Mouse (Mus musculus) heart, embryonic 13.5 days (tissue): ENCODE measurements around the gene Cntd1. TPM values are rescaled to one million over a fixed set of nuclear protein-coding genes. Genes with fewer than 3 reads are reported as not detected.
"Not testable (repeated sequence)": the region's sequence is repeated elsewhere in the genome, so short reads cannot be mapped to it uniquely, and the experiment has no call there.

Source experiments
- ATAC-seq: fragments of 200-750 bp; cut with Nextera tagmentation; 2 replicates; pipeline ENCODE4 v1.8.0; 2017; ENCODE audit warnings: moderate TSS enrichment; ENCODE audit not compliant: insufficient number of reproducible peaks, low FRiP score, low TSS enrichment; ENCODE audit errors: extremely low read depth
- H3K27ac ChIP-seq: fragments of 300-500 bp; sonication (generic); replicated peaks from 2 replicates; pipeline ENCODE4 v1.5.1; 2015; ENCODE audit warnings: moderate library complexity, mild to moderate bottlenecking, inconsistent platforms
- H3K27me3 ChIP-seq: fragments of 300-500 bp; sonication (generic); replicated peaks from 2 replicates; pipeline ENCODE4 v1.6.1; 2015; ENCODE audit warnings: mild to moderate bottlenecking, inconsistent platforms
- H3K36me3 ChIP-seq: fragments of 300-500 bp; sonication (generic); 2 replicates; pipeline ENCODE4 v1.6.1; 2015; ENCODE audit warnings: mild to moderate bottlenecking, inconsistent platforms
- H3K4me1 ChIP-seq: fragments of 300-500 bp; sonication (generic); 2 replicates; pipeline ENCODE4 v1.6.1; 2015; ENCODE audit warnings: inconsistent platforms
- H3K4me2 ChIP-seq: fragments of 300-500 bp; sonication (generic); 2 replicates; pipeline ENCODE4 v1.6.1; 2015; ENCODE audit warnings: inconsistent platforms, mild to moderate bottlenecking, moderate library complexity
- H3K4me3 ChIP-seq: fragments of 300-500 bp; sonication (generic); 2 replicates; pipeline ENCODE4 v1.5.1; 2015; ENCODE audit warnings: moderate library complexity, mild to moderate bottlenecking, inconsistent platforms
- H3K9ac ChIP-seq: fragments of 300-500 bp; sonication (generic); 2 replicates; pipeline ENCODE4 v1.6.1; 2015; ENCODE audit warnings: inconsistent platforms, mild to moderate bottlenecking, moderate library complexity
- H3K9me3 ChIP-seq: fragments of 300-500 bp; sonication (generic); 2 replicates; pipeline ENCODE4 v1.6.1; 2016; ENCODE audit warnings: inconsistent platforms
- WGBS: fragments of 180-500 bp; shearing (Covaris S2); methylation state at CpG from one replicate; pipeline ENCODE4 v1.1.7; 2015; ENCODE audit warnings: mixed read lengths; 5-methylcytosine and 5-hydroxymethylcytosine counted together
- polyA plus RNA-seq: library from polyadenylated mRNA; unstranded; fragments of >200 nt; fragmentation: Nextera tagmentation; extraction: Ambion mirVana; gene quantifications from 2 replicates; pipeline ENCODE4 v1.2.1, GENCODE M21; 2015

Cntd1 gene
- polyA plus RNA-seq, 1 experiment from 2014 or later: 0.48 TPM

DNA sequence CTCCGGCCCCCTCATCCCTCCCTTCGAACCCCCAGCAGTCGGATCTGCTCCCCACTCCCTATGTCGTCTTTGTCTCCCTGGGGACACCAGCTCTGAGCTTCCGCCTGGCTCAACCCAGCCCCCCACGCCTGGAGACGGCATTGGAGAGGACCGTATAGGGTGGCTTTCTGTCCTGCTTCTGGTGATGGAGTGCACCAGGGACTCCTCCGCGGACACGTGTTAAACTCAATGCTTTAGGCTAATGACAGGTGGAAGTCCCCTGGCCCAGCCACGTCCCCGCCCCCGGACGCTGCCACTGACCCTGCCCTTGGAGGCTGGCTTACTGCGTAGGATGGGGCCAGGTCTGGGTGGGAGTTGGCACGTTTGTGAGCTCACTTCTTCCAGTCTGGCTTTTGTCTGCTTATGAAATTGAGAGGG, 37.7 kb downstream of the Cntd1 start:
- Histone ChIP-seq H3K9me3 (no peaks in the 10 kb centered on the region), H3K27ac (peak overlapping the region; percentile 87), H3K9ac (peak overlapping the region; percentile 97), H3K27me3 (no peaks in the 10 kb centered on the region), H3K4me3 (peak overlapping the region; percentile 88), H3K4me1 (peaks cover 17% of the 10 kb centered on the region), H3K36me3 (peaks cover 38% of the 10 kb centered on the region), H3K4me2 (peak overlapping the region; percentile 83)
- ATAC-seq: peak; percentile 52
- 2% methylated on average over 17 of the region's 17 CpGs for WGBS

DNA sequence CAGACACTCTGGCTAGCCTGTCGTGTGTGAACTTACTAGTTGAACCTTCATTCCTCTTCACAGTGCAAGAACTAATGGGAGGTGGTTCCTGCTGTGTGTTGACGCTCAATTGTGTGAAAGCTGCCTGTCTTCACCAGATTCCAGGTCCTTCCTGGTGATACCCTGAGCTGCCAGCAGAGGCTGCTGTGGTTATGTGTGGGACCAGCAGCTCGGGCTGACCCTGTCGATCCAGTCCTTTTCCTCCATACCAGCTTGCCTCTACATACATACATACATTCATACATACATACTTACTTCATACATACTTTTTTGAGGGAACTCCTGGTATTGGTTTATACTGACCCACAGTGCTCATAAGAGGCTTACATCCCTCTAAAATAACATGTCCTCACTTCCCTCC, 44.8 kb downstream of the Cntd1 start:
- H3K4me2 ChIP-seq: no peak overlapping the region
- peaks cover 8% of the 10 kb centered on the region for H3K4me1 ChIP-seq
- no peak for ATAC-seq
- no peak overlapping the region for H3K4me3 ChIP-seq
- no peaks in the 10 kb centered on the region for H3K9me3 ChIP-seq
- 8% methylated on average over 4 of the region's 4 CpGs for WGBS
- H3K36me3 ChIP-seq: peaks cover 77% of the 10 kb centered on the region
- H3K27me3 ChIP-seq: no peaks in the 10 kb centered on the region
- H3K9ac ChIP-seq: no peak overlapping the region
- no peak overlapping the region for H3K27ac ChIP-seq

DNA sequence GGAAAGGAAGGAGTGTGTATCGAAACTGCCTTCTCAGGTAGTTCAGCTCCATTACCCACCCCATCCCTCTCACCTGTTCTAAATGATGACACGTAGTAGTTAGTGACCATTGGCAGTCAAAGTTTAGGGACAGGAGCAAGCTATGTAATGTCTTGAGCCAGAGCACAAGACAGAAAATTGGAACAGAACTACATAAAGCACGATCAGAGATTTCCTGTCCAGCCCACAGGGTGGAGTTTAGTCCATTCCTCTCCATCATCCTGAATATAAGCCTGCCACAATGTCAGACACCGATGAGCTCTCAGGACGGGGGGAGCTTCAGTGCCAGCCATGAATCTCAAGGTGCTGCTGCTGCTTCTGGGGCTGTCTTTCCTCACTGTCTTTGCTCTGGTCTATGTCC, 46.0 kb downstream of the Cntd1 start, which contains the start of gene Aoc2:
Gene Aoc2, plus strand, starts transcription at position 301 of the 400 bp plus-strand sequence.
- H3K9ac ChIP-seq: no peak within 1 kb of the TSS
- peaks cover 16% of the 10 kb centered on the region for H3K4me1 ChIP-seq
- no peak within 1 kb of the TSS for H3K4me3 ChIP-seq
- no peak for ATAC-seq
- H3K4me2 ChIP-seq: no peak within 1 kb of the TSS
- H3K36me3 ChIP-seq: peaks cover 66% of the 10 kb centered on the region
- no peaks in the 10 kb centered on the region for H3K27me3 ChIP-seq
- WGBS: 88% methylated on average over 5 of the region's 5 CpGs
- H3K9me3 ChIP-seq: no peaks in the 10 kb centered on the region
- H3K27ac ChIP-seq: no peak within 1 kb of the TSS

DNA sequence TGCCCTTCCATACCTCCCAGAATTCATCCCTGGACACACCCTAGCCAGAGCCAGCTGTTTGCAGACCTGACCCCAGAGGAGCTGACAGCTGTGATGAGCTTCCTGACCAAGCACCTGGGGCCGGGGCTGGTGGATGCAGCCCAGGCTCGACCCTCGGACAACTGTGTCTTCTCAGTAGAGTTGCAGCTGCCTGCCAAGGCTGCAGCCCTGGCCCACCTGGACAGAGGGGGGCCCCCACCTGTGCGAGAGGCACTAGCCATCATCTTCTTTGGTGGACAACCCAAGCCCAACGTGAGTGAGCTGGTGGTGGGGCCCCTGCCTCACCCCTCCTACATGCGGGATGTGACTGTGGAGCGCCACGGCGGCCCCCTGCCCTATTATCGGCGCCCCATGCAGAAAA, 46.4 kb downstream of the Cntd1 start:
- H3K9me3 ChIP-seq, H3K9ac ChIP-seq, ATAC-seq, H3K27me3 ChIP-seq, H3K27ac ChIP-seq, H3K4me3 ChIP-seq, H3K4me2 ChIP-seq: not testable (repeated sequence)
- 89% methylated on average over 11 of the region's 11 CpGs for WGBS
- peaks cover 16% of the 10 kb centered on the region for H3K4me1 ChIP-seq
- H3K36me3 ChIP-seq: peaks cover 61% of the 10 kb centered on the region

DNA sequence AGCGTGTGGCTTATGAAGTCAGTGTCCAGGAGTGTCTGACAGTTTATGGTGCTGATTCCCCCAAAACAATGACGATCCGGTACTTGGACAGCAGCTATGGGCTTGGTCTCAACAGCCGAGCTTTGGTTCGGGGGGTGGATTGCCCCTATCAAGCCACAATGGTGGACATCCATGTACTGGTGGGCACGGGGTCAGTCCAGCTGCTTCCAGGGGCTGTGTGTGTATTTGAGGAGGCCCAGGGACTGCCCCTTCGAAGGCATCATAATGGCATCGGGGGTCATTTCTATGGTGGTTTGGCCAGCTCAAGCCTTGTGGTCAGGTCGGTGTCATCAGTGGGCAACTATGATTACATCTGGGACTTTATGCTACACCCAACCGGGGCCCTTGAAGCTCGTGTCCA, 47.3 kb downstream of the Cntd1 start:
- H3K9ac ChIP-seq: no peak overlapping the region
- H3K27ac ChIP-seq: no peak overlapping the region
- no peaks in the 10 kb centered on the region for H3K27me3 ChIP-seq
- no peak overlapping the region for H3K4me3 ChIP-seq
- 84% methylated on average over 11 of the region's 11 CpGs for WGBS
- H3K9me3 ChIP-seq: no peaks in the 10 kb centered on the region
- H3K4me2 ChIP-seq: no peak overlapping the region
- no peak for ATAC-seq
- H3K36me3 ChIP-seq: peaks cover 52% of the 10 kb centered on the region
- peaks cover 24% of the 10 kb centered on the region for H3K4me1 ChIP-seq

DNA sequence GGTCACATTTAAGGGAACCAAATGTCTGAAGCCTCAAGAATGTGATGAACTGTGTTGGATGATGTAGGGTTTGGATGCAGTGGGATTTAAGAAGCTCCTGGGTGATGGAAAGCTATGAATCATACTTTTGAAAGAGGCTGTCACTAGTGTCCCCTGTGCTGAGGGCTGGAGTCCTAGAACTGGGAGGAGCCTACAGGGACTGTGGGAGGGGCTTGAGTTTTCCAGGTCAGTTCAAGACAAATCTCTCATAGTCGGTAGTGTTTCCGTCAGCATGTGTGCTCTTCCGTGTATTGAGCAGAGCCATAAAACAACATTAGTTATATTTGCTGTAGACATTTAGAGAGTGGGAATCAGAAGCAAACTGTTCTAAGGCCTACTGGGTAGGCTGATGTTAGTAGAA, 48.5 kb downstream of the Cntd1 start:
- no peak overlapping the region for H3K4me3 ChIP-seq
- peaks cover 40% of the 10 kb centered on the region for H3K36me3 ChIP-seq
- ATAC-seq: no peak
- no peak overlapping the region for H3K4me2 ChIP-seq
- no peak overlapping the region for H3K27ac ChIP-seq
- H3K4me1 ChIP-seq: peaks cover 24% of the 10 kb centered on the region
- no peaks in the 10 kb centered on the region for H3K9me3 ChIP-seq
- 46% methylated on average over 3 of the region's 3 CpGs for WGBS
- H3K9ac ChIP-seq: no peak overlapping the region
- H3K27me3 ChIP-seq: no peaks in the 10 kb centered on the region

GRCm38 (mm10) chr11:101328941-101329635, 50.3 kb downstream of the Cntd1 start:
- WGBS: 64% methylated on average over 6 of the region's 6 CpGs
- no peak overlapping the region for H3K9ac ChIP-seq
- no peaks in the 10 kb centered on the region for H3K27me3 ChIP-seq
- no peak overlapping the region for H3K27ac ChIP-seq
- ATAC-seq: no peak
- H3K4me3 ChIP-seq: no peak overlapping the region
- H3K4me1 ChIP-seq: peaks cover 24% of the 10 kb centered on the region
- no peaks in the 10 kb centered on the region for H3K9me3 ChIP-seq
- no peak overlapping the region for H3K4me2 ChIP-seq
- peaks cover 23% of the 10 kb centered on the region for H3K36me3 ChIP-seq

GRCm38 (mm10) chr11:101330371-101330924, 51.6 kb downstream of the Cntd1 start, which contains the start of gene Aoc3:
Gene Aoc3, plus strand, starts transcription at chr11:101330605.
- Histone ChIP-seq H3K4me3 (no peak within 1 kb of the TSS), H3K27me3 (no peaks in the 10 kb centered on the region), H3K9ac (no peak within 1 kb of the TSS), H3K4me2 (peak within 1 kb of the TSS; percentile 11; the same call in 1 of the 2 replicates), H3K9me3 (no peaks in the 10 kb centered on the region), H3K36me3 (peaks cover 9% of the 10 kb centered on the region), H3K27ac (0 out of 2 replicates have a peak within 1 kb of the TSS, but pooled peaks have one; percentile 8), H3K4me1 (peaks cover 29% of the 10 kb centered on the region)
- ATAC-seq: no peak
- 50% methylated on average over 7 of the region's 7 CpGs for WGBS

GRCm38 (mm10) chr11:101330961-101331360, 52.1 kb downstream of the Cntd1 start:
- not testable (repeated sequence) for H3K4me3 ChIP-seq, ATAC-seq, H3K9me3 ChIP-seq, H3K27me3 ChIP-seq, H3K36me3 ChIP-seq, H3K9ac ChIP-seq
- 61% methylated on average over 6 of the region's 6 CpGs for WGBS
- Histone ChIP-seq H3K27ac (0 out of 2 replicates have a peak overlapping the region, but pooled peaks have one; percentile 8), H3K4me1 (peaks cover 29% of the 10 kb centered on the region), H3K4me2 (peak overlapping the region; percentile 11; the same call in 1 of the 2 replicates)

DNA sequence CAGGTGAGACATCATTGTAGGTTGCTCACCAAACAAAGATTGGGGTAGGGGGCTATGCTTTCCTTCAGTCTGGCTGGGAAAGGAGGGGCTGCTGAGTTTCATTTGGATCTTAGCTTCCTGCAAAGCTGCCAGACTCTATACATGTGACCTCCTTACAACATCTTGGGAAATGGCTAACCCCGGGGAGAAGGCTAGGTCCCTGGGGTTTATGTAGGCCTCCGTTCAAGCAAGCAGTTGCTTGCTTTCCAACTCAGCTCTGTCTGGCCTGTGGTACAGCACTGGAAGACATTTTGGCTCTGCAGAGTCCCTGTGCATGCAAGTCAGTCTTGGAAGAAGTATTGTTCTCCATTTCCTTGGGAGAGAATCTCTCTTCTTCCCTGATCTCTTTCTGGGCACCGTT, 53.7 kb downstream of the Cntd1 start:
- Histone ChIP-seq H3K4me1 (peaks cover 34% of the 10 kb centered on the region), H3K36me3 (no peaks in the 10 kb centered on the region), H3K4me3 (no peak overlapping the region), H3K27ac (no peak overlapping the region), H3K27me3 (no peaks in the 10 kb centered on the region), H3K9me3 (no peaks in the 10 kb centered on the region), H3K4me2 (no peak overlapping the region), H3K9ac (no peak overlapping the region)
- no peak for ATAC-seq
- WGBS: 65% methylated on average over 3 of the region's 3 CpGs

DNA sequence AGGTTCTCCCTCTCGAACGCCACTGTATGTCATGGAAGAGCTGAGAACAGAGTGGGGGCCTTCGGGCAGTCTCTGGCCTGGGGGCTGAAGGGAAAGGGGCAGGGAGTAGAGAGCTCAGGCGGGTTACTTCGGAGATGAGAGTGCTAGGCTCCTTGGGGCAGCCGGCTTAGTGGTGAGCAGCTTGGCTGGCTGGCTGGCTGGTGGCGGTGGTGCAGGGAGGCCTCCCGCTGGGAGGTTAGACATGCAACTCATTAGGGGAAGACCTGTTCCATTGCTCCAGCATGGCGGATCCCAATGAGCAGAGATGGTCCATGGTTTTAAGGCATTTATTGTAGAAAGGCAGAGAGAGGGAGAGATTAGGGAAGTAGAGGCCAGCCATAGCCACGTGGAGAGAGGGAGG, 55.2 kb downstream of the Cntd1 start:
- Histone ChIP-seq H3K4me1 (peaks cover 36% of the 10 kb centered on the region), H3K4me2 (no peak overlapping the region), H3K9me3 (no peaks in the 10 kb centered on the region), H3K4me3 (no peak overlapping the region), H3K9ac (no peak overlapping the region), H3K36me3 (no peaks in the 10 kb centered on the region), H3K27ac (no peak overlapping the region), H3K27me3 (no peaks in the 10 kb centered on the region)
- ATAC-seq: no peak
- WGBS: 48% methylated on average over 10 of the region's 10 CpGs

DNA sequence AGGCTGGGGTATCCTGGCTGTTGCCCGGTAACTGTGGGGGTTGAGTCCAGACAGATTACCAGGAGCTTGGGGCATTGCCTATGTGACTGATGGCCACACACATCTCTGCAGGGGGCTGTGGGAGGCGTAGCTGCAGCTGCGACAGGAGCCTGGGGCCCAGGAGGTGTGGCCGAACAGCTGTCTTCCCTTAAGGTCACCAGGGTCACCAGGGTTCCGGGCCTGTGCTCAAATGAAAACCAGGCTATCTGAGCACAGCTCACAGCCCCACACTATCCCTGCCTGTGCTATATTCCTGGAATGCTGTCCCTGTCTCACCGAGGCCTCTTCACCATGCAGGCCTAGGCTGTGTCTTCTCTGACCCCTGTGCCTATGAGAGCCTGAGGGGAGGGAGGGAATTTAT, 55.7 kb downstream of the Cntd1 start:
- no peaks in the 10 kb centered on the region for H3K36me3 ChIP-seq
- 20% methylated on average over 6 of the region's 6 CpGs for WGBS

More for the DNA sequence above, 55.7 kb downstream of the Cntd1 start:
- no peak overlapping the region for H3K9ac ChIP-seq
- H3K4me3 ChIP-seq: no peak overlapping the region
- no peaks in the 10 kb centered on the region for H3K9me3 ChIP-seq
- H3K27ac ChIP-seq: no peak overlapping the region
- H3K27me3 ChIP-seq: no peaks in the 10 kb centered on the region
- H3K4me1 ChIP-seq: peaks cover 32% of the 10 kb centered on the region
- H3K4me2 ChIP-seq: no peak overlapping the region
- no peak for ATAC-seq
